Mouse (Mus musculus) small intestine, adult 10 weeks (tissue): ENCODE results near the gene Synpo2l. TPM values are rescaled to one million over a fixed set of nuclear protein-coding genes. Genes with fewer than 3 reads are reported as not detected.

Source experiments
- polyA plus RNA-seq: library from polyadenylated mRNA; stranded (reverse); fragments of 350-450 nt; fragmentation: Illumina TruSeq; extraction: RNeasy Lipid Tissue Mini Kit (QIAGEN cat#74804); gene quantifications from one replicate; pipeline ENCODE4 v1.2.3, GENCODE M21; 2014; ENCODE audit warnings: low replicate concordance

Synpo2l gene
- not detected for polyA plus RNA-seq

DNA sequence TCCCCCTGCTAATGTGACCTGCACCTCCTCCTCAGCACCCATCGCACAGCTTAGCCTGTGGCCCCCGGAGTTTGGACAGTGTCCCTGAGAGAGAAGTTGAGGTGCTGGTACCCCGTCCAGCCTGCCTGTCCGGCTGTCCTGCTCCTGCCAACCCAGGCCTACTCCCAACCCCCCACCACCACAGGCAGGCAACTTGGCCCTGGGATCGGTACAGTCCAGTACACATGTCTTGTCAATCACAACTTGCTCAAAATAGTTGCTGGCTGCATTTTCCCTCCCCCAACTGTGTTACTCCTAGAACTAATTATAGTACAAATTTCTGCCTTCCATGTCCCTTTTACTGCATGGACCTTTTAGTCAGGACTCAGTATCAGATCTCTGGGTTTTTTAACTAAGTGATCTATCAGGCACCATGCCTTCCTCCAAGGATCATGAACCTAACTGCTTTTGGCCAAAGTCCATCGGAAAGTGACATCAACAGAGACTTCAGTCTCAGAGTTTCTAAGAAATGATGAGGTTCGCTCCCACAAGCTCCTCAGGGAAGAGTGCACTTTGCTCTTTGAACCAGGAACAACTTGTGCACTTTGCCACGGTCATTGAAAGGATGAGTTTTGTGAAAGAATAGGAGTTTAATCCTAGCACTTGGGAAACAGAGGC is at the start of gene Synpo2l:
Synpo2l (minus strand) TSS at position 201 of the 657 bp plus-strand sequence.

DNA sequence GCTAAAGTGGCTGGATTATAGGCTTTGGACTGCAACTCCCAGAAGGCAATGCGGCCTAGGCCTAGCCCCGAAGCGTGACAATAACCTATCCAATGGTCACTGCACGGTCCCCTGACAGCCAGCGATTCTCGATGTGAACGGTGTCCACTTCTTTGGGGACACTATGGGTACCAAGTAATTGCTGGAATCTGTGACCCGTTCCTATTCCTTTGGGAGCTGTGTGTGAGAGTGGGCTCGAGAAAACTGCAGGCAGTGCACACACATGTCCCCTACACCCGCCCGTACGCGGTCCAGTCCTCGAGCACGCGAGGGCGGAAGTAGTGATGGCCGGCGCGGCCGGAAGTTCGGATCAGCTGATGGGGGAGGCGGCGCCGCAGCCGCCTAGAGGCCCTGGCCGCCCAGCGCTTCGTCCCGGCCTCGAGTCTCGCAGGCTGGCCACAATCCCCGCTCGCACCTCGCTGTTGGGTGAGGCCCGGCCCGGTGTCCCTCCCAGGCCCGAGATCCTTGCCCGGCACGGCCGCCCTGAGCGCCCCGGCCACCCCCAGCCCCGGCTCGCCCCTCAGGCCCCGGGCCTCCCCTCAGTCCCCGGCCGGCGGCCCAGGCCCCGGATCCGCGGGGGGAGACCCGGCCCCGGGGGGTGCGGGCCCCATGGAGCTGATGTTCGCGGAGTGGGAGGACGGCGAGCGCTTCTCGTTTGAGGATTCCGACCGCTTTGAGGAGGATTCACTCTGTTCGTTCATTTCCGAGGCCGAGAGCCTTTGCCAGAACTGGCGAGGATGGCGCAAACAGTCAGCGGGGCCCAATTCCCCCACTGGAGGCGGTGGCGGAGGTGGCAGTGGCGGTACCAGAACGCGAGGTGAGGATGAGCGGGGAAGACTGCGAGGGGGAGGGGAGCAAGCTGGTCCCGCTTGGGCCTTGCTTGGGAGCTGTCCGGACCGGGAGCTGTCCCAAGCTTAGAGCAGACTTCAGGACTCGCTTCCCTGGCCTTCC is 39.3 kb upstream of the Synpo2l start, which contains the start of gene Zswim8:
Zswim8 (plus strand) TSS at position 352 of the 990 bp plus-strand sequence.

DNA sequence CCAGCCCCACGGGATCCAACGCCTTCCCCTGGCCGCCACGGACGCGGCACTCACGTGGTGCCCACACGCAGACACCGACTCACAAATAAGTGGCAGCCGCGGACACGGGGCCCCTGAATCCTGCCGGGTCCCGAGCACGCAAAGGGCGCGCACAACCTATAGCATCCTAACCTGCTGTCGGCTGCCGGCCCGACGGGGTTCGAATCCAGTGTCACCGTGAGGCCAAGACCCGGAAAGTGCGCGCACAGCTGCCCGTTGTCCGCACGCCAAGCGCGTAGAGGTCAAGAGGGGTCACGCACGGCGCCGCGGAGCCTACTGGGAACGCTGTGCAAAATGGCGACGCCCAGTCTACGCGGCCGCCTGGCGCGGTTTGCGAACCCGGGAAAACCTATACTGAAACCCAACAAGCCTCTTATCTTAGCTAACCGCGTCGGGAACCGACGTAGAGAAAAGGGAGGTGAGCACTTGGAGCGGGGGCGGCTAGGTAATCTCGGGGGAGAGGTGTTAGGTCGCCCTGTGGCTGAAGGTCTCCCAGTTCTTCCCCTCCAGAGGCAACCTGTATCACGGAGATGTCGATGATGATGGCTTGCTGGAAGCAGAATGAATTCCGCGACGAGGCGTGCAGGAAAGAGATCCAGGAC is 34.7 kb upstream of the Synpo2l start, which contains the start of gene Chchd1:
Chchd1 (plus strand) TSS at position 266 of the 641 bp plus-strand sequence.

DNA sequence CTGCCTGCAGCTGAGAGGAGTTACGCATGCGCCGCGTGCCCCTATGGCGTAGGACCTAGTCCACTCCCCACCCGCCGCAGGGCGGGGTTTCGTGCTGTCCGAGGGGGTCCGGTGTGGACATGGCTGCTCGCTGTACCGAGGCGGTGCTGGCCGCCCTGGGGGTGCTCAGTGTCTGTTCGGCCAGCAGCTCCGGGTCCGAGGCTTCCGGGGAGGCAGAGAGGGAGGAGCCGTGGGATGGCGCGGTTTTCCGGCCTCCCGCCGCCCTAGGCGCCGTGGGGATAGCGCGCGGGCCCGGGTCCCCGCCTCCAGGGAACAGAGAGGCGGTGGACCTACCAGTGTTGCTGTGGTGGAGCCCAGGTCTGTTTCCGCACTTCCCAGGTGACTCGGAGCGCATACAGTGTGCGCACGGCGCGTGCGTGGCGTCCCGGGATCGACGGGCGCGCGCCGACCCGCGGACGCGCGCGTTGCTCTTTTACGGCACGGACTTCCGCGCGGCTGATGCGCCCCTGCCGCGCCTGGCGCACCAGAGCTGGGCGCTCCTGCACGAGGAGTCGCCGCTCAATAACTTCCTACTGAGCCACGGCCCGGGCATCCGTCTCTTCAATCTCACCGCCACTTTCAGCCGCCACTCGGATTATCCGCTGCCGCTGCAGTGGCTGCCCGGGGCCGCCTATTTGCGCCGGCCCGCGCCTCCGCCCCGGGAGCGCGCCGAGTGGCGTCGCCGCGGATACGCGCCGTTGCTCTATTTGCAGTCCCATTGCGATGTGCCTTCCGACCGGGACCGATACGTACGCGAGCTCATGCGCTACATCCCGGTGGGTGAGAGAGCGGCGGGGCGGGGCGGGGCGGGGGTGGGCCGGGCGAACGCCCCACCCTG is 27.0 kb upstream of the Synpo2l start, which contains the start of gene Fut11:
Fut11 (plus strand) TSS at position 85 of the 877 bp plus-strand sequence.

GRCm38 (mm10) chr14:20674064-20674833 is 6.1 kb upstream of the Synpo2l start, which contains the start of gene Sec24c:
TSS of gene Sec24c (plus strand) at chr14:20674308.

GRCm38 (mm10) chr14:20656361-20656760 is 11.8 kb downstream of the Synpo2l start, which contains the start of gene Myoz1:
TSS of gene Myoz1 (minus strand) at chr14:20656540.

GRCm38 (mm10) chr14:20640644-20641437 is 27.3 kb downstream of the Synpo2l start, which contains the start of gene Usp54:
TSS of gene Usp54 (minus strand) at chr14:20641063.

Other genes starting within 250 kb of the Synpo2l start
- not detected for gene Cfap70, start 216.1 kb downstream of the Synpo2l start, polyA plus RNA-seq
- gene Anxa7, start 188.2 kb downstream of the Synpo2l start, polyA plus RNA-seq, result 78.3 TPM
- 2.3 TPM for gene Mss51, start 171.5 kb downstream of the Synpo2l start, polyA plus RNA-seq
- gene Ppp3cb, start 121.8 kb downstream of the Synpo2l start, polyA plus RNA-seq, result 151 TPM
- 2.2 TPM for gene Usp54, start 27.3 kb downstream of the Synpo2l start, polyA plus RNA-seq
- gene Myoz1, start 11.8 kb downstream of the Synpo2l start, polyA plus RNA-seq, result not detected
- gene Sec24c, start 6.0 kb upstream of the Synpo2l start, polyA plus RNA-seq, result 42.0 TPM
- 12.3 TPM for gene Fut11, start 26.6 kb upstream of the Synpo2l start, polyA plus RNA-seq
- gene Chchd1, start 34.7 kb upstream of the Synpo2l start, polyA plus RNA-seq, result 140 TPM
- 3.4 TPM for gene Zswim8, start 39.2 kb upstream of the Synpo2l start, polyA plus RNA-seq
- gene Ndst2, start 66.2 kb upstream of the Synpo2l start, polyA plus RNA-seq, result 2.9 TPM
- 8.3 TPM for gene Camk2g, start 125.7 kb upstream of the Synpo2l start, polyA plus RNA-seq
- gene Plau, start 168.3 kb upstream of the Synpo2l start, polyA plus RNA-seq, result 7.6 TPM